Mouse (Mus musculus) megakaryocyte, embryonic 14.5 days (primary cell): ENCODE measurements around the gene Hgd.

ENCODE experiments used
- FLI1 ChIP-seq: IDR thresholded peaks from 2 replicates; pipeline ENCODE4 v1.6.1; 2012; ENCODE audit warnings: low read length, inconsistent platforms, mixed read lengths
- GATA1 ChIP-seq: IDR thresholded peaks from 3 replicates; pipeline ENCODE4 v1.6.1; 2012; ENCODE audit warnings: mixed read lengths, low read length, inconsistent platforms, borderline replicate concordance

DNA sequence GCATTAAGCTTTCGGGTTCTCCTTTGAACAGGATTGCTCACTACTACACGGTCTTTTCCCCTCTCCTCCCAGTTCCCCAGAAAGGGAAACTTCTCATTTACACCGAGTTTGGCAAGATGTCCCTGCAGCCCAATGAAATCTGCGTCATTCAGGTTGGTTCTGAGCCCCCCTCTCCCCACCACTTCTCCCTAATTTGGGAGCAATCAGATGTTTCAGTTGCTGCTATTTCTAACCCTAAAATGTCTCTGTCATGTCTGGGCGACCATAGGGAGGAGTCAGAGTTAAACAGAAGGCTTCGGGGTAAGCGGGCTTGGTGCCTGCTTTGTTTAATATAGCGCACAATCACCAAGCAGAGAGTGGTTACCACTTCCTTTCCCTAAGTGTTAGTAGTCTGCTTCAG, 36.2 kb downstream of the Hgd start:
- TF ChIP-seq GATA1 (no peak), FLI1 (no peak)
